Mouse (Mus musculus) thymus, adult 2 months (tissue): ENCODE measurements at regions not wholly inside any gene's neighbourhood (a gene's known extent, or its start where the extent isn't known, plus 50 kb on each side); places are given as distances from the start of the nearest gene placed in this dataset.

Experiments
- DNase-seq: peaks from one replicate; pipeline ENCODE4 v3.0.0; 2021
- H3K27ac ChIP-seq: fragments of 200-500 bp; 2 replicates; pipeline ENCODE4 v1.5.1; 2012; ENCODE audit warnings: low read length, control low read depth; ENCODE audit not compliant: control insufficient read depth, insufficient read depth
- H3K27me3 ChIP-seq: fragments of 200-500 bp; 2 replicates; pipeline ENCODE4 v1.6.1; 2012; ENCODE audit warnings: mild to moderate bottlenecking, low read length, moderate library complexity, mixed read lengths; ENCODE audit not compliant: control insufficient read depth, insufficient read depth
- H3K36me3 ChIP-seq: fragments of 200-500 bp; 2 replicates; pipeline ENCODE4 v1.6.1; 2012; ENCODE audit warnings: mild to moderate bottlenecking, low read length, moderate library complexity; ENCODE audit not compliant: control insufficient read depth, insufficient read depth
- H3K4me1 ChIP-seq: fragments of 200-500 bp; replicated peaks from 2 replicates; pipeline ENCODE4 v1.6.1; 2012; ENCODE audit warnings: low read length; ENCODE audit not compliant: control insufficient read depth, insufficient read depth
- H3K4me3 ChIP-seq: fragments of 200-500 bp; 2 replicates; pipeline ENCODE4 v1.5.1; 2012; ENCODE audit warnings: mild to moderate bottlenecking, low read length, control low read depth, moderate library complexity; ENCODE audit not compliant: control insufficient read depth, insufficient read depth
- CTCF ChIP-seq: fragments of 200-500 bp; IDR thresholded peaks from 2 replicates; pipeline ENCODE4 v1.5.1; 2012; ENCODE audit warnings: mild to moderate bottlenecking, control low read depth, low read length, moderate library complexity, borderline replicate concordance; ENCODE audit not compliant: control insufficient read depth, poor library complexity, insufficient read depth; ENCODE audit errors: extremely low read depth
- POLR2A ChIP-seq: fragments of 200-500 bp; IDR thresholded peaks from 2 replicates; pipeline ENCODE4 v1.6.1; 2012; ENCODE audit warnings: mild to moderate bottlenecking, low read length, control low read depth, moderate library complexity; ENCODE audit not compliant: control insufficient read depth, poor library complexity, insufficient read depth; ENCODE audit errors: extremely low read depth
- WGBS: fragments of 180-500 bp; shearing (Covaris S2); methylation state at CpG from one replicate; pipeline ENCODE4 v1.1.7; 2018; 5-methylcytosine and 5-hydroxymethylcytosine counted together

DNA sequence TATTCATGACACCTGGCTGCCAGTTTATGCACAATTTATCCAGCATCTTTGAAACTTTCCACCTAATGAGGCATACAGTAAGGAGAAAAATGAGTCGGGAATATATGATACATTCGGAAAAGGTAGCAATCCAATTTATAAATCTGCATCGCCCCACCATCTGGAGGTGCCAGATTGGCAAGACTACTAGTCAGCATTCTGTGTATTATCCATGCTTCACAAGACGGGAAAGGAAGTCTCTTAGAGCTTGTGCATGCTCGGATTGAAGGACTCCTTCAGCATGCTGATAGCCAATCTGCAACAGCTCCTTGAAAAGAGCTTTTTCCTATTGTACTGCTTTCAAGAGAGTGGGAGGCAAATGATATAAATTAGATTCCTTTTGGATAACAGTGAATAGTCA, 289.6 kb upstream of the Arpp21 start:
- Histone ChIP-seq H3K27ac (no peak overlapping the region), H3K27me3 (no peaks in the 10 kb centered on the region), H3K4me1 (no peaks in the 10 kb centered on the region), H3K4me3 (no peak overlapping the region), H3K36me3 (no peaks in the 10 kb centered on the region)
- TF ChIP-seq POLR2A (no peak), CTCF (no peak)
- WGBS, result 96% methylated on average over 5 of the region's 5 CpGs
- DNase-seq, result no peak

GRCm38 (mm10) chr9:112523251-112523650, 287.5 kb upstream of the Arpp21 start:
- 93% methylated on average over 3 of the region's 3 CpGs for WGBS
- Histone ChIP-seq H3K4me3 (no peak overlapping the region), H3K36me3 (no peaks in the 10 kb centered on the region), H3K27me3 (no peaks in the 10 kb centered on the region), H3K27ac (no peak overlapping the region), H3K4me1 (no peaks in the 10 kb centered on the region)
- DNase-seq, result no peak
- TF ChIP-seq POLR2A (no peak), CTCF (no peak)

DNA sequence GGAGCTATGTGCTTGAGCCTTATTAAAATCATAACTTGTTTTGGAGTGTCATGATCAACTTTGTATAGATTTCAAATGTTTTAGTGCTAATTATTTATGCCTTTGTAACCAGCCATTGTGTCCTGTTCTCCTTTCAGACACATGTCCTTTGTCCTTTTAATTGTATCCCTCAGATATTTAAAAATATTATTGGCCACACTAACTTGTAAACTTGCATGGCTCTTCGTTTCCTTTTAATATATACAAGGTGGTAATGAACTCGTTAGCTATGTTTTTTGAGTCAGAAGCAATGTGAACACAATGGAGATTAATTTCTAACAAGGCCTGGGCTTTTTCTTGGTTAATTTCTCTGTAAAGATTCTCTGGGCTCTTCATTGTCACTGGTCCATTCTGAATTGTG, 275.0 kb upstream of the Arpp21 start:
- no peak for DNase-seq
- no peak overlapping the region for H3K4me3 ChIP-seq
- no peaks in the 10 kb centered on the region for H3K4me1 ChIP-seq
- H3K27ac ChIP-seq, result no peak overlapping the region
- TF ChIP-seq CTCF (no peak), POLR2A (no peak)
- 96% methylated on average over 2 of the region's 2 CpGs for WGBS
- no peaks in the 10 kb centered on the region for H3K36me3 ChIP-seq
- H3K27me3 ChIP-seq, result no peaks in the 10 kb centered on the region

DNA sequence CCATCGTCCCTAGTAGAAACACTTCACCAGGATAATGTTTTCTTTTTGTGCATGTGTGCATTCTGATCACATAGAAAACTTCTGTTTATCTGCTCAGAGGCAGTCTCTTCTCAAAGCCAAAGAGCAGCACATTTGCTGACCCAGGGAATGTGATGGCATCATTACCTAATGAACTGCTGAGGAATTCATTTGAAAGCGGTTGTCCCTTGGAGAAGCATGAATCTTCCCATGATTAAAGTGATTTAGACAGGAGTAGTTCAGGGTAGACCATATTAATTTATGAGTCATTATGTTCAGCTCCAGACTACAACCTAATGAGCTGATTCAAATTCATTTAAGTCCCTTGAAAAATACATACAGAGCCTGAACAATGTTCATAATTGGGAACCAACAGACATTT, 271.1 kb upstream of the Arpp21 start:
- H3K4me1 ChIP-seq, result no peaks in the 10 kb centered on the region
- H3K27me3 ChIP-seq, result no peaks in the 10 kb centered on the region
- no peak overlapping the region for H3K4me3 ChIP-seq
- DNase-seq, result no peak
- TF ChIP-seq POLR2A (no peak), CTCF (no peak)
- H3K36me3 ChIP-seq, result no peaks in the 10 kb centered on the region
- 95% methylated on average over 2 of the region's 2 CpGs for WGBS
- H3K27ac ChIP-seq, result no peak overlapping the region

- no peak overlapping the region for H3K27ac ChIP-seq
- WGBS, result 86% methylated on average over 4 of the region's 4 CpGs
- H3K4me1 ChIP-seq, result no peaks in the 10 kb centered on the region
- no peaks in the 10 kb centered on the region for H3K36me3 ChIP-seq
- no peak for TF ChIP-seq POLR2A
- no peak for TF ChIP-seq CTCF
- no peak overlapping the region for H3K4me3 ChIP-seq
- DNase-seq, result no peak
- H3K27me3 ChIP-seq, result no peaks in the 10 kb centered on the region
Measured at GRCm38 (mm10) chr9:112498676-112499075, 262.9 kb upstream of the Arpp21 start.

DNA sequence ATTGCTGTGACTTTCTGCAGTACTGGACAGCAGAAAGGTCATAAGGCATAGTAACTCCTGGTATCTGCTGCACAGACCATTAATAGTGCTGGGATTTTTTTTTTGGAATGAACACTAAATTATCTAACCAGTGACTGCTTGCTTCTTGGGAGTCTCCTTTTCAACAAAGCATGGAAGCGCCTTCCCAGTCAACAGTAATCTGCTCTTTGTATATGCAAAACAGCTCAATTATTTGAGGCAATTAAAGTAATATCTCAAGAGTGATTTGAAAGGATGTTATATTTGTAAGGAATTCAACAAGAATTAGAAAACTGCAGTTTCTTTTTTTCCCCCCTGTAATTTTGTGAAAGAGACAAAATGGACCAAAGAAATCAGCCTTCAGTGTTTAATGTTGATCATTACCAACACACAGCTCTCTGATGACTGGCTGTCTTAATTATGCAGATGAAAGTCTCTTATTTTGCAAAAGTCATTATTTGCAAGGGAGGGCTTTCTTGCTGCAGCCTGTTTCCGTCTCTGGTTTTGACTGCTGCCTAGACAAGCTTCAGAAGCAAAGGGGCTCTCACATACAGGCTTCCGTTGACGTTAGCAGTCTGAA, 260.3 kb upstream of the Arpp21 start:
- H3K36me3 ChIP-seq, result no peaks in the 10 kb centered on the region
- no peak overlapping the region for H3K4me3 ChIP-seq
- no peak overlapping the region for H3K27ac ChIP-seq
- no peaks in the 10 kb centered on the region for H3K27me3 ChIP-seq
- 93% methylated on average over 4 of the region's 4 CpGs for WGBS
- no peaks in the 10 kb centered on the region for H3K4me1 ChIP-seq
- TF ChIP-seq POLR2A, result no peak
- DNase-seq, result no peak

DNA sequence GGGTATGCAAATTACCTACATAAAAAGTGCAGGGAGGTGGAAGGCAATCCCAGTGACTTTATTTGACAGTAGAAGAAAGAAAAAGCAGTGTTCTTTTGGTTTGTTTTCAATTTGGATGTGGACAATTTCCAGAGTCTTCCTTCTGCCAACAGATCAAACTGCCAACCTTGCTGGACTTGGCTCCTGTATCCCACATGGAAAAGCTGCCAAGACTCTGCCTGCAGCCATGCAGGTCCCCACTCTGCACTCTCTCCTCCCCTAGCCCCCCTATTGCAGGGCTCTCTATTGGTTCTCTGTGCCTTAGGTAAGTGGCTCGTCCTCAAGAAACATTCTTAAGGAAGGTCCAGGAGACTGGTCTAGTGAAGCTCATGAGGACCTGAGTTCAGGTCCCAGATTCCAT, 255.2 kb upstream of the Arpp21 start:
- 90% methylated on average over 1 of the region's 1 CpGs for WGBS
- H3K4me3 ChIP-seq, result no peak overlapping the region
- no peaks in the 10 kb centered on the region for H3K27me3 ChIP-seq
- no peak for DNase-seq
- no peaks in the 10 kb centered on the region for H3K4me1 ChIP-seq
- TF ChIP-seq CTCF (no peak), POLR2A (no peak)
- no peak overlapping the region for H3K27ac ChIP-seq
- no peaks in the 10 kb centered on the region for H3K36me3 ChIP-seq
